Mouse (Mus musculus): ENCODE results near the gene Sit1. TPM values are rescaled to one million over a fixed set of nuclear protein-coding genes. Genes with fewer than 3 reads are reported as not detected.

Gene Sit1
- polyA plus RNA-seq, 1 experiment from 2014 or later, result 0.10 TPM

DNA sequence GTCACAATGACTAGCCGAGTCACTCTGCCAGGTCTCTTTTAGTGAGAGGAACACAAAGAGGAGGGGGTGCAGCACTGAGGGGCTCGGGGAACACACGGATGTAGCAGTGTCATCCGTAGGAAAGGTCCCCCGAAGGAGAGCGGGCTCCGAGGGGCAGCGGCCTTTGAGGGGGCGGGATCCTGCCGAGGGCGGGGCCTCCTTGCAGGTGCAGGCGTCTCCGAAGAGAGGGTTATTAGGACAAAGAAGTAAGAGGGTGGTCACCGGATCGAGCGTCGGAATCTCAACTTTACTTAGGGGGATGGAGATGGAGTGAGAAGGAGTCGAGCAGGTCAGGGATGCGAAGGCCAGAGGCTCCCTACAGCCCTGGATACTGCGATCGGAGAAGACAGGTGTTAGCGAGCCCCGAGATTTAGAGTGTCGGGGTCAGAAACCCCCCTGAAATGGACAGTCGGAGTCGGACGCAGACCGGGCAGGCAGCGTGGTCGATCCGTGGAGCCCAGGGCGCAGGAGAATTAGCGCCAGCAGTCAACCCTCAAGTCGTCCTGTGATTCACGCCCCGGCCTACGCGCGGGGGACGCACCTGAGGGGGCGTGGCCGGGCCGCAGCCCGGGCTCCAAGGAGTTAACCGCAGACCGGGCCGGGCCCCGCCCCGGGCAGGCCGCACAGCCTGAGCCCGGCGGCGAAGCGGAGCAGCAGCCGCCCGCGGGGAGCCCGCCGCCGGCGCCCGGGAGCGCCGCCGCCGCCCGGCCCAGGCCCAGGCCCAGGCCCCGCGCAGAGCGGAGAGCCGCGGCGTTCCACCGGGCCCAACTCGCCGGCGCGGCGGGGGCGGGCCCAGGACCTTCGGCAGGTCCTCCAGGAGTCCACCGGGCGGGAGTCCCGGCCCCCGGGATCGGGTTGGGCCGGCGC is 40.8 kb downstream of the Sit1 start:
- Histone ChIP-seq H3K36me3 (peaks cover 28% of the 10 kb centered on the region), H3K27ac (peak overlapping the region; percentile 93), H3K4me1 (replicated peaks) (peaks cover 14% of the 10 kb centered on the region), H3K4me3 (peak overlapping the region; percentile 93), H3K27me3 (no peaks in the 10 kb centered on the region), H3K9me3 (replicated peaks) (no peaks in the 10 kb centered on the region), H3K4me2 (peak overlapping the region; percentile 97), H3K9ac (peak overlapping the region; percentile 99)
- 0% methylated on average over 88 of the region's 88 CpGs for WGBS
- peak; percentile 67 for ATAC-seq (replicated peaks; ENCODE audit: insufficient number of reproducible peaks, insufficient read depth, low FRiP score, low read depth)

- no peaks in the 10 kb centered on the region for H3K27me3 ChIP-seq
- peaks cover 22% of the 10 kb centered on the region for H3K36me3 ChIP-seq
- peak overlapping the region; percentile 99 for H3K9ac ChIP-seq
- peak overlapping the region; percentile 93 for H3K27ac ChIP-seq
- peaks cover 14% of the 10 kb centered on the region for H3K4me1 ChIP-seq (replicated peaks)
- peak overlapping the region; percentile 93 for H3K4me3 ChIP-seq
- H3K4me2 ChIP-seq, result peak overlapping the region; percentile 97
- peak; percentile 95 for ATAC-seq (replicated peaks; ENCODE audit: insufficient number of reproducible peaks, insufficient read depth, low FRiP score, low read depth)
- under 1% methylated on average over 33 of the region's 33 CpGs for WGBS
- H3K9me3 ChIP-seq (replicated peaks), result no peaks in the 10 kb centered on the region
These were observed 41.5 kb downstream of the Sit1 start for GRCm38 (mm10) chr4:43442044-43442443.

DNA sequence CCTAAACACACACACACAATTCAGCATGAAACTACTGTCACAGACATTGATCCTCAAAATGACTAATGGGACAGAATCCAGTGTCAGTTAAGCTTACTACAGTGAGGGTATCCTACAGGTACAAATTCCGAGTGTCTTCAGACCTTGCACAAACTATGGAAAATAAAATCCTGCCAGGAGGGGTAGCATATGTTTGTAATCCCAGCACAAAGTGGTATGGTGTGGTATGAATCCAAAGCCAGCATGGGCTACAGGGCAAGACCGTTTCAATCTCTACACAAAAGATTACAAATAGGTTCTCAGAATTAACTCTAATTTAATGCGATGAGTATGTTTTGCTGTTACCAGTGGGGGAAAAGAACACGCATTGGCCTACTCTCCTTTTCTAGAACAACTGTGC is 41.9 kb downstream of the Sit1 start, which contains the start of gene Tesk1:
Gene Tesk1, plus strand, starts transcription at position 301 of the 400 bp plus-strand sequence.
- Histone ChIP-seq H3K36me3 (peaks cover 17% of the 10 kb centered on the region), H3K27ac (peak within 1 kb of the TSS; percentile 93), H3K4me2 (peak within 1 kb of the TSS; percentile 97), H3K4me1 (replicated peaks) (peaks cover 14% of the 10 kb centered on the region), H3K9ac (peak within 1 kb of the TSS; percentile 99), H3K27me3 (no peaks in the 10 kb centered on the region), H3K9me3 (replicated peaks) (no peaks in the 10 kb centered on the region), H3K4me3 (peak within 1 kb of the TSS; percentile 93)
- no peak for ATAC-seq (replicated peaks; ENCODE audit: insufficient number of reproducible peaks, insufficient read depth, low FRiP score, low read depth)
- WGBS, result 28% methylated on average over 4 of the region's 4 CpGs

- ATAC-seq (replicated peaks; ENCODE audit: insufficient number of reproducible peaks, insufficient read depth, low FRiP score, low read depth), result no peak
- H3K27ac ChIP-seq, result no peak overlapping the region
- WGBS, result 79% methylated on average over 1 of the region's 1 CpGs
These were observed 50.7 kb downstream of the Sit1 start for GRCm38 (mm10) chr4:43432832-43433231.

More at GRCm38 (mm10) chr4:43432832-43433231, 50.7 kb downstream of the Sit1 start:
- no peaks in the 10 kb centered on the region for H3K9me3 ChIP-seq (replicated peaks)
- H3K27me3 ChIP-seq, result no peaks in the 10 kb centered on the region
- H3K9ac ChIP-seq, result no peak overlapping the region
- no peak overlapping the region for H3K4me2 ChIP-seq
- no peaks in the 10 kb centered on the region for H3K36me3 ChIP-seq
- no peak overlapping the region for H3K4me3 ChIP-seq
- H3K4me1 ChIP-seq (replicated peaks), result peaks cover 10% of the 10 kb centered on the region

Other genes with a start within 250 kb of the Sit1 start
- 0.19 and 0.25 TPM in 2 replicates for gene Atp8b5, start 216.6 kb downstream of the Sit1 start, polyA plus RNA-seq (2015; fragmentation: Nextera tagmentation; extraction: Ambion mirVana)
- gene Rusc2, start 101.8 kb downstream of the Sit1 start, polyA plus RNA-seq (2015; fragmentation: Nextera tagmentation; extraction: Ambion mirVana), result 14.7 and 17.2 TPM in 2 replicates
- gene Fam166b, start 54.6 kb downstream of the Sit1 start, polyA plus RNA-seq (2015; fragmentation: Nextera tagmentation; extraction: Ambion mirVana), result 0.16 and 0.18 TPM in 2 replicates
- 3.1 and 5.8 TPM in 2 replicates for gene Tesk1, start 41.8 kb downstream of the Sit1 start, polyA plus RNA-seq (2015; fragmentation: Nextera tagmentation; extraction: Ambion mirVana)
- 2.1 and 5.2 TPM in 2 replicates for gene Cd72, start 29.1 kb downstream of the Sit1 start, polyA plus RNA-seq (2015; fragmentation: Nextera tagmentation; extraction: Ambion mirVana)
- 71.4 and 74.5 TPM in 2 replicates for gene Ccdc107, start 9.2 kb upstream of the Sit1 start, polyA plus RNA-seq (2015; fragmentation: Nextera tagmentation; extraction: Ambion mirVana)
- 34.4 and 35.9 TPM in 2 replicates for gene Arhgef39, start 16.0 kb upstream of the Sit1 start, polyA plus RNA-seq (2015; fragmentation: Nextera tagmentation; extraction: Ambion mirVana)
- 2.3 and 2.4 TPM in 2 replicates for gene Car9, start 23.2 kb upstream of the Sit1 start, polyA plus RNA-seq (2015; fragmentation: Nextera tagmentation; extraction: Ambion mirVana)
- 159 and 177 TPM in 2 replicates for gene Tpm2, start 40.0 kb upstream of the Sit1 start, polyA plus RNA-seq (2015; fragmentation: Nextera tagmentation; extraction: Ambion mirVana)
- 53.1 and 61.3 TPM in 2 replicates for gene Creb3, start 78.6 kb upstream of the Sit1 start, polyA plus RNA-seq (2015; fragmentation: Nextera tagmentation; extraction: Ambion mirVana)
- 76.3 and 77.6 TPM in 2 replicates for gene Tln1, start 79.0 kb upstream of the Sit1 start, polyA plus RNA-seq (2015; fragmentation: Nextera tagmentation; extraction: Ambion mirVana)
- gene Rgp1, start 95.0 kb upstream of the Sit1 start, polyA plus RNA-seq (2015; fragmentation: Nextera tagmentation; extraction: Ambion mirVana), result 14.6 and 22.0 TPM in 2 replicates
- gene Gba2, start 95.1 kb upstream of the Sit1 start, polyA plus RNA-seq (2015; fragmentation: Nextera tagmentation; extraction: Ambion mirVana), result 17.5 and 22.2 TPM in 2 replicates
- gene Msmp, start 100.8 kb upstream of the Sit1 start, polyA plus RNA-seq (2015; fragmentation: Nextera tagmentation; extraction: Ambion mirVana), result 0.20 and 1.5 TPM in 2 replicates
- gene Npr2, start 148.2 kb upstream of the Sit1 start, polyA plus RNA-seq (2015; fragmentation: Nextera tagmentation; extraction: Ambion mirVana), result 6.7 and 10.8 TPM in 2 replicates
- gene Spag8, start 169.9 kb upstream of the Sit1 start, polyA plus RNA-seq (2015; fragmentation: Nextera tagmentation; extraction: Ambion mirVana), result 0.30 and 0.77 TPM in 2 replicates
- 150 and 188 TPM in 2 replicates for gene Hint2, start 172.7 kb upstream of the Sit1 start, polyA plus RNA-seq (2015; fragmentation: Nextera tagmentation; extraction: Ambion mirVana)
- gene Tmem8b, start 185.2 kb upstream of the Sit1 start, polyA plus RNA-seq (2015; fragmentation: Nextera tagmentation; extraction: Ambion mirVana), result 3.8 and 4.6 TPM in 2 replicates
- gene Fam221b, start 185.4 kb upstream of the Sit1 start, polyA plus RNA-seq (2015; fragmentation: Nextera tagmentation; extraction: Ambion mirVana), result 1.6 and 4.0 TPM in 2 replicates
- not detected in 2 replicates for gene Olfr70, start 217.1 kb upstream of the Sit1 start, polyA plus RNA-seq (2015; fragmentation: Nextera tagmentation; extraction: Ambion mirVana)
- not detected in 2 replicates for gene Olfr71, start 226.5 kb upstream of the Sit1 start, polyA plus RNA-seq (2015; fragmentation: Nextera tagmentation; extraction: Ambion mirVana)
- gene Hrct1, start 243.5 kb upstream of the Sit1 start, polyA plus RNA-seq (2015; fragmentation: Nextera tagmentation; extraction: Ambion mirVana), result 1.1 and 1.5 TPM in 2 replicates
- gene Spaar, start 246.3 kb upstream of the Sit1 start, polyA plus RNA-seq (2015; fragmentation: Nextera tagmentation; extraction: Ambion mirVana), result 0.31 and 0.42 TPM in 2 replicates